Mouse (Mus musculus) brain, adult 2 months (tissue): ENCODE results near the gene Olfr1272.
"Not testable (repeated sequence)": the region's sequence is repeated elsewhere in the genome, so short reads cannot be mapped to it uniquely, and the experiment has no call there.

Experiments used
- DNase-seq: peaks from one replicate; pipeline ENCODE4 v3.0.0; 2011; ENCODE audit warnings: low read depth, low spot score

Gene Olfr1272

DNA sequence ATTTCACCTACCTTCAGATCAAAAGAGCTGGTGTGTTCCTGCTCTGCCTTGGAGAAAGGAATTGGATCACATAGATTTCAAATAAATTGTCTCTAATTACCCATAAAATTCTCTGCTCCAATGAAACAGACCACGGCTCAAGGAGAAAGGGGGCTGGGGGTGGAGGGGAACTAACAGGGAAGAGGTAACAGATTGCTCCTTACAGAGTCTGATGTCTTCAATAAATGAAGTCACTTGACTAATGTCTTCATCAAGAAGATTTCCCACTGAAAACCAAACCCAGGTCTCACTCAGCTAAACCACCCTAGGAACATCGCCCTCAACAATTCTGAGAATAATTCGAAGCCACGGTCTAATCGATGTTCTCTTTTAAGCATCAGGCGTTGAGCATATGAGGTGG is at the start of gene Olfr1272:
TSS of gene Olfr1272 (minus strand) at position 101 of the 400 bp plus-strand sequence.
- no peak for DNase-seq

DNA sequence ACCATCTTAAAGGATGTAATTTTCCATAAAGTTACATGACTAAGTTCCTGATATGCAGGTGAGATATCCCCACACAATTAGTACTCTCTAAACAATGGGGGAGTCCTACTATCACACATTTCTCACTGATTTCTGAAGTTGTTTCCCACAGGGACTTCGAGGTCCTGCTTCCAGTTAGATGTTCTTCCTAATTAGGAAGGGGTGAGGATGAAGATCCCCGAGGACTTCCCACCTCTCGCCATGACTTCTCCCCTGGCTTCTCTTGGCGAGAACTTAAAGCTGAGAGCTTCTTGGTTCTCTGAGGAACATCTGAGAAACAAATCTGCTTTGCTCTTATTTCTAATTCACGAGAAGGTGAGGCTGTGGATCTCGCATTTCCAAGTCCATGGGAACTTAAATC is 29.3 kb upstream of the Olfr1272 start, which contains the start of gene Gm13769:
TSS of gene Gm13769 (plus strand) at position 301 of the 400 bp plus-strand sequence.
- not testable (repeated sequence) for DNase-seq

DNA sequence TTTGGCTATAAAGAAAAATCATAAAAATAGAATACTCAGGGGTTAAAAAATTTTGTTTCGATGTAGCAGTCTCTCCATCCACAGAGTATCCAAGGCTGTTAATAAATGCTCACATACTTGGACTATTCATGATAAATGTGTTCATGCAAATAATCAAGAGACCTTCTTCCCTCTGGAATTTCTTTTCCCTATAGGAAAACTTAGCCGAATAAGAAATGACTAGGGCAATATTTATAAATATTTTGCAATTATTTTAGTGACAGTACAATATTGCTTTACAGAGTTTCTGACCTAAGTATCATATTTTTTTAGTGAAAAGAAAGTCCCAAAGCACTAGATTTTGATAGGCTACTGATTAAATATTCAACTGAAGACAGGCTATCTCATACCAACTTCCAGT is 21.7 kb downstream of the Olfr1272 start, which contains the start of gene Olfr1271:
TSS of gene Olfr1271 (minus strand) at position 101 of the 400 bp plus-strand sequence.
- no peak for DNase-seq

DNA sequence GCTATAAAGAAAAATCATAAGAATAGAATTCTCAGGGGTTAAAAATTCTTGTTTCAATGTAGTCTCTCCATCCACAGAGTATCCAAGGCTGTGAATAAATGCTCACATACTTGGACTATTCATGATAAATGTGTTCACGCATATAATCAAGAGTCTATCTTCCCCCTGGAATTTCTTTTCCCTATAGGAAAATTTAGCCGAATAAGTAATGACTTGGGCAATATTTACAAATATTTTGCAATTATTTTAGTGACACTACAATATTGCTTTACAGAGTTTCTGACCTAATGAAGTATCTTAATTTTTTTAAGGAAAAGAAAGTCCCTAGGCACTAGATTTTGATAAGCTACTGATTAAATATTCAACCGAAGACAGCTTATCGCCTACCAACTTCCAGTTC is 35.1 kb downstream of the Olfr1272 start, which contains the start of gene Olfr142:
TSS of gene Olfr142 (minus strand) at position 101 of the 400 bp plus-strand sequence.
- no peak for DNase-seq
